Mouse (Mus musculus) gastrocnemius, postnatal 10 days (tissue): ENCODE results near the gene Hpcal1. TPM values are rescaled to one million over a fixed set of nuclear protein-coding genes. Genes with fewer than 3 reads are reported as not detected.
"Not testable (repeated sequence)": the region's sequence is repeated elsewhere in the genome, so short reads cannot be mapped to it uniquely, and the experiment has no call there.

ENCODE experiments used
- DNase-seq: peaks from one replicate; pipeline ENCODE4 v3.0.0; 2021; ENCODE audit warnings: mixed read lengths
- total RNA-seq, 2 experiments: library from RNA; stranded (reverse); gene quantifications; 2 replicates each; pipeline ENCODE4 v1.2.3; 2021

Hpcal1 gene
- total RNA-seq, 2 experiments from 2014 or later = 13.9 to 14.0 TPM

- no peak for DNase-seq
Observed at GRCm38 (mm10) chr12:17791111-17791510, 100.5 kb downstream of the Hpcal1 start.

DNA sequence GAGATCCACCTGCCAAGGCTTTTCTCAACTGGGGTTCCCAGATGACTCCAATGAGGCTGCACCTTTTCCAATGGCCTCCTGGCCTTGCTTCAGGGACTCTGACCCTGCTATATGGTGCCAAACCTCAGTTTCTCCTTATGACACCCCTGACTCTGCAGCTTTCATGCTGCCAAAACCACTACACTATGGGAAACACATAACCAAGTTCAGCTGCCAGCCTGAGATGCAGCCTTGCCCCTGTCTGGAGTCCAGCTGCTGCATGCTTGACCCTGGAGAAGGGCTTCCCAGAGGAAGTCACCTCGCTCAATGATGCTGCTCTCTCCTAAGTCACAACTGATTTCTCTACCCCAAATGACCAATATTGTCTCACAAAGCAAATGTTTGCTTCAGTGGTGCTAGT lies 102.1 kb downstream of the Hpcal1 start:
- no peak for DNase-seq

DNA sequence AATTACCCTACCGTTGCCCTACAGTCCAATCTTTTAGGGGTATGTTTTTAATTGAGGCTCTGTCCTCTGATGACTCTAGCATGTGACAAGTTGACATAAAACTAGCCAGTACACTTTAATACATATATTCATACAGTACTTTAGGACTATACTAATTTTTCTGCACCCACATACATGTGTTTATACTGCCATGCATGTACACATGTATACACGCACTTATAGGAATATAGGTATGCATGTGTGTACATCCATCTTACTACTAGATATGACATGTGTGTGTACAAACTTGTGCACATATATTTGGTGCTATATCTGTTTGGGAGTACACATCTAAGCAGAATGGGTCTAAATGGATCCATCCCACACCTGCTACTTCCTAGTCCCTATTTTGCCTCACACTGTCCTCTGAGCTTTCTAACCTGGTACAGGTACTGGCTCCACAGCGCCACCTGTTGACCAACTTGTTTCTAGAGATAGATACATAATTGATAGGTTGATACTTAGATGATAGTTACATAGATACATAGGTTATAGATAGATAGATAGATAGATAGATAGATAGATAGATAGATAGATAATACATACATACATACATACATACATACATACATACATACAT lies 105.1 kb downstream of the Hpcal1 start:
- peak; percentile 74 for DNase-seq

DNA sequence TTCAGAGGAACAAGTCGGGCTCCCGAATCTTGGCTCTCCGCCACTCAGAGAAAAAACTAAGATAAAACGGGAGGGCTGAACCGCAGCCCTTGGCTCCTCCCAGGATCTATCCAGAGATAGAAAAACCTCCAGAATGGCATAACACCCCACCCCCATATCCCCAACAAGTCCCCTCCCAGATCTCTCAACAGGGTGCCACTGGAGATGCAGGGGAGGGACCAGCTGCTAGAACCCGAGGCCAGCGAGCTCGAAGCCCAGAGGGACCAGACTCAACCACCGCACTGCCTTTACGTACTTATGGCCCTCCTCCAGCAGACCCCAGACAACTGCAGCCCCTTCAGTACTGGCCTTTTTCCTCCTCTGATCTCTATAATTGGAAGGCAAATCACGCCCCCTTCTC lies 107.6 kb downstream of the Hpcal1 start:
- not testable (repeated sequence) for DNase-seq

DNA sequence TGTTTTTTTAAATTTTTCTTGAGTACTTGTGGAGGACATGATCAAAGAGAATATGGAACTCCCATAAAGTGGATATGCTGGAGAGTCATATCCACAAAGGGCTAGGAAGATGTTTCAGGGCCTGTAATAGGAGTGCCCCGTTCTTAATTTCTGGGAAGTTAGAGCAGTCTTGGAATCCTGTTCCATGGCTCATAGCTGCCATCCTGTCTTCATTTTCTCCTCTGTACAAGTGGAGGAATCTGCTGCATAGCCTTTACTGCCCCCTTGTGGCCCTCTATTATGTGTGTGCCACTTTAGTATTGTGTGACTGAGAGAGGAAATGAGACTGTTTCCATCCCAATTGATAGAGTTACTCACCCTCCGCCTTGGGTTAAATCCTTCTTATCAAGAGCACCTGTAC lies 117.9 kb downstream of the Hpcal1 start:
- DNase-seq = peak; percentile 61

DNA sequence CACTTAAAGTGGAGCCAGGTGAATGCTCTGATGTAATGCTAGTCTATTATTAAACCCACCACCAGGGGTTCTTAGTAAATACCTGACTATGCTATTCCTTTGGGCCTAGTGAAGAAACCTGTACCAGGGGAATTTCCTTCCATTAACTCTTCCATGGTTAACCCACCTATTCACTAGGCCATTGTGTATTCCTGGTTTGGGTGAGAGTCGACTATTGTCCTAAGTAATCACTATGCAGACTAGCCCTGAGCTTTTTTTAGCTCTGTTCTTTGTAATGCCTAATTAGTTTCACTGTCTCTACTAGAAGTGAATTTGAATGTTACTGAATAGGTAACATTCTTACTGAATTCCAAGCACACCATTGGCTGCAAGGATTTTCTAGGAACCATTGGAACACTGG lies 144.6 kb downstream of the Hpcal1 start:
- not testable (repeated sequence) for DNase-seq

Other genes starting within 250 kb of the Hpcal1 start
- 10 to 100 TPM; 91.5 to 93.1 TPM for gene Odc1, start 146.1 kb upstream of the Hpcal1 start, total RNA-seq